Mouse (Mus musculus): Measurements from ENCODE around the gene Impad1.

DNA sequence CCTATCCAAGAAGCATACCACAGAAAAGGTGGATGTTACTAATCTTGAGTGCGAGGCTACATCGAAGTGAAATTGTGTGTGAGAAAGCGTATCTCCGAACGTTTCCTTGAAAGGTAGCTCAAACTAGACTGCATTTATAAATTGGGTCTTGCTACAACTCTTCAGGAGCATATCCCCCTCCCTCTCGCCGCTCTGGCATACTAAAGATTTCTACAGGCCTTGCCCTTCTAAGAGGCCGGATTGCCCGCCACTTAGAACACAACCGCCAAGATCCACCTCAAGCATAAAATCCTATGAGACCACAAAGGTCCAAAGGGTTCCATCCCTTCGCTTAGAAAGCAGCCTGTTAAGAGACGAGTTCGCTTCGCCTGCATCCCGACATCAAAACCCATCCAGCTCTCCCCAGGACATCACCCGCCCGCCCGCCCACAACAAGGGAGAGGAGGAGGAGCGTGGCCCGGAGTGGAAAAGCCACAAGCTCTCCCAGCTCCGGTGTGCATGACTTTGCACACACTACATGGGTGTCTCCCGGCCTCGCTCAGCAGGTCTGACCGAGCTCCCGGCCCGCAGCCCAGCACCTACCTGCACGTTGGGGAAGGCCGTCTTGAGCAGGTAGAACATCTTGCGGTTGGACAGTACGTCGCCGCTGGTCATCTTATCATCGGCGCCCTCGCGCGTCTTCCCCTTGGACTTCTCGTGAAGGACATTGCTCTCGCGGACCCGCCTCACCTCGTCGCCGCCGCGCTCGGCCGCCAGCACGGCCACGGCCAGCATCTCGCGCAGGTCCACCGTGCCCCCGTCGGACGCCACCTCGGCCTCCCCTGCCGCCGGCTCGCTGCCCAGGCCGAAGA, 789 bp downstream of the Impad1 start:
- TF ChIP-seq CTCF (IDR thresholded peaks at IDR 0.05; ENCODE audit: insufficient read depth, low read depth, low read length) (no peak), POLR2A (IDR thresholded peaks at IDR 0.05; ENCODE audit: insufficient read depth, low read depth, low read length) (0 out of 2 replicates have a peak, but pooled peaks have one; percentile 27)
